Mouse (Mus musculus) CD4-positive helper T cell, adult 2 months (primary cell): ENCODE data around the gene Irf9.
A peak's percentile ranks its signal among the peaks of the same experiment; 100 is the strongest.

ENCODE experiments used
- DNase-seq: peaks from one replicate; pipeline ENCODE4 v3.0.0-alpha.2; 2012; ENCODE audit warnings: low read depth, missing footprints, low spot score

Gene Irf9

GRCm38 (mm10) chr14:55614565-55615178 lies 11.3 kb downstream of the Irf9 start:
- no peak for DNase-seq

GRCm38 (mm10) chr14:55615876-55616275 lies 12.5 kb downstream of the Irf9 start:
- DNase-seq, result no peak

GRCm38 (mm10) chr14:55616844-55617243 lies 13.5 kb downstream of the Irf9 start:
- no peak for DNase-seq

- DNase-seq, result peak; percentile 63
Measured at GRCm38 (mm10) chr14:55617822-55618221, 14.5 kb downstream of the Irf9 start, which contains the start of gene Rec8. Rec8 (plus strand) TSS chr14:55618037.

GRCm38 (mm10) chr14:55618486-55619195 lies 15.3 kb downstream of the Irf9 start:
- peak; percentile 22 for DNase-seq

- DNase-seq, result no peak
Measured at GRCm38 (mm10) chr14:55628077-55628827, 24.9 kb downstream of the Irf9 start.

GRCm38 (mm10) chr14:55629312-55629711 lies 25.9 kb downstream of the Irf9 start:
- DNase-seq, result peak; percentile 76

- no peak for DNase-seq
Measured at GRCm38 (mm10) chr14:55634874-55635522, 31.6 kb downstream of the Irf9 start.

- DNase-seq, result peak; percentile 93
Measured at GRCm38 (mm10) chr14:55635523-55636007, 32.2 kb downstream of the Irf9 start, which contains the start of gene Ipo4. Ipo4 (minus strand) TSS chr14:55635957.

GRCm38 (mm10) chr14:55637795-55638194 lies 34.4 kb downstream of the Irf9 start, which contains the start of gene Gm49378:
Gm49378 (minus strand) TSS chr14:55637895.
- no peak for DNase-seq

- no peak for DNase-seq
Measured at GRCm38 (mm10) chr14:55640816-55641215, 37.4 kb downstream of the Irf9 start.

- no peak for DNase-seq
Measured at GRCm38 (mm10) chr14:55641291-55641690, 37.9 kb downstream of the Irf9 start.

- no peak for DNase-seq
Measured at GRCm38 (mm10) chr14:55642679-55643059, 39.3 kb downstream of the Irf9 start.

GRCm38 (mm10) chr14:55643060-55643907 lies 39.9 kb downstream of the Irf9 start, which contains the start of gene Tm9sf1:
Tm9sf1 (minus strand) TSS chr14:55643806.
- peak; percentile 89 for DNase-seq

GRCm38 (mm10) chr14:55644261-55644888 lies 41.0 kb downstream of the Irf9 start:
- DNase-seq, result peak; percentile 62

GRCm38 (mm10) chr14:55649884-55650283 lies 46.5 kb downstream of the Irf9 start, which contains the start of gene Tssk4:
Tssk4 (plus strand) TSS chr14:55650184.
- DNase-seq, result no peak

- DNase-seq, result no peak
Measured at GRCm38 (mm10) chr14:55651528-55651927, 48.2 kb downstream of the Irf9 start.

- DNase-seq, result no peak
Measured at GRCm38 (mm10) chr14:55656935-55657334, 53.6 kb downstream of the Irf9 start.

- no peak for DNase-seq
Measured at GRCm38 (mm10) chr14:55658011-55658410, 54.6 kb downstream of the Irf9 start.
